Mouse (Mus musculus) cerebellum, adult 8-10 months (tissue): ENCODE results near the gene Cx3cr1.

ENCODE experiments used
- DNase-seq: peaks from one replicate; pipeline ENCODE4 v3.0.0; 2022

Cx3cr1 gene

GRCm38 (mm10) chr9:120024171-120024570, 45.5 kb downstream of the Cx3cr1 start:
- peak; percentile 93 for DNase-seq

GRCm38 (mm10) chr9:120023086-120023811, 46.4 kb downstream of the Cx3cr1 start, which contains the start of gene Xirp1:
Xirp1 (minus strand) TSS chr9:120023598.
- DNase-seq: no peak

DNA sequence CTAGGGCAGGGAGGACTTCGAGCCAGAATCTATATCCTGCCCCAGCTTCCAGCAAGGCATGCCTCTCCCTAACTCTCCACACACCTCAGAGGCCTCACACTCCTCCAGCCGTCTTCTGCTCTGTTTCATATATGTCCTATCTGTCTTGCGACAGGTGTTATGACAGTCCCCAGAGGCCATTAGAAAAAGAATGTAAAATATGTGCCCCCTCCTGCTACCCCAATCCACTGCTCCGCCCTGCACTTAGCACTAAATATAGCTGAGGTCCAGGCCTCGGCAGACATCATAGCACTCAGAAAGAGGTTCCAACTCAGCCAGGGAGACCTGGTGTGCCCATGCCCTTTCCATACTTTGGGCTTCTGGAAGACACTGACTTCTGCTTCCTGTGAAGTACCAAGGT, 48.5 kb downstream of the Cx3cr1 start:
- no peak for DNase-seq

DNA sequence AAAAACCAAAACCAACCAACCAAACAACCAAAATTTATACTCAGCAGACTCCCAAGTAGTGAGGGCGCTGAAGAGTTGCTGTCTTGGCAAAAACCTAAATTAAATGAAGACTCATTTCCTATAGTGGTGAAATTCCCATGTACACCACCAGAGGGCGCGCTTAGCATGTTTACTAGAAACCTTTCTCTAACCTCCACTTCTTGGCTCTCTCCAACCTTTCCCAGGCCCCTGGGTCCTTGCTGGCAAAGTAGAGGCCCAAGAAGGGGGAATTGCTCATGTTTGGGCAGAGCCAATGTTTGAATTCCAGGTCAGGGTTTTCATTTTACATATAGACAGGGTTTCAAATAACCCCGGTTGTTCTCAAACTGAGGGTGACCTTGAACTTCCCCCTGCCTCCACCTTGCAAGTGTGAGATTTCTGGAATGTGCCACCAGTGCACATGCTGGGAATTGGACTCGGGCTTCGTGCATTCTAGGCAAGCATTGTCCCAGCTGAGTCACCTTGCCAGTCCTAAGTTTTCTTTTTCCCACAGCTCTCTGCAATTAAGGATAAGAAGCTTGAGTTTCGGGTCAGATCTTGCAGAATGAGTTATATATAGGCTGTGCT, 49.3 kb downstream of the Cx3cr1 start:
- DNase-seq: peak; percentile 79

- DNase-seq: no peak
Observed at GRCm38 (mm10) chr9:120016956-120017355, 52.7 kb downstream of the Cx3cr1 start.

DNA sequence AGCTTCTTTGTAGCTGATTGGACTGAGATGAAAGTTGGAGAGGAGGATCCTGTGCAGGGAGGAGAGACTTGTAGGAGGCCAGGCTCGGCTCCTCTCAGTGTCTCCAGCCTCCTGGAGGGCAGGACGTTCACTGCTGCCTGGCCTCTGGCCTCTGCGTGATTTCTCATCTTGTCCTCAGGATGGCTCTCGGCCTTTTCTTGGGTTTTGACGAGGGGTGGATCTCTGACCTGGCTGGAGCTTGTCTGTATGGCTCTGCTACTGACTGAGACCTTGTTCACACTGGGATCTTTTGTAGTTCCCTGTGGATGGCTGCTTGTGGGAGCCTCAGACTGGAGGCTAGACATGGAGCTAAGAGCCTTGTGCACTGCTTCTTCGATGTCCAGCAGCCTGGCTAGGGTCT, 54.9 kb downstream of the Cx3cr1 start:
- no peak for DNase-seq

DNA sequence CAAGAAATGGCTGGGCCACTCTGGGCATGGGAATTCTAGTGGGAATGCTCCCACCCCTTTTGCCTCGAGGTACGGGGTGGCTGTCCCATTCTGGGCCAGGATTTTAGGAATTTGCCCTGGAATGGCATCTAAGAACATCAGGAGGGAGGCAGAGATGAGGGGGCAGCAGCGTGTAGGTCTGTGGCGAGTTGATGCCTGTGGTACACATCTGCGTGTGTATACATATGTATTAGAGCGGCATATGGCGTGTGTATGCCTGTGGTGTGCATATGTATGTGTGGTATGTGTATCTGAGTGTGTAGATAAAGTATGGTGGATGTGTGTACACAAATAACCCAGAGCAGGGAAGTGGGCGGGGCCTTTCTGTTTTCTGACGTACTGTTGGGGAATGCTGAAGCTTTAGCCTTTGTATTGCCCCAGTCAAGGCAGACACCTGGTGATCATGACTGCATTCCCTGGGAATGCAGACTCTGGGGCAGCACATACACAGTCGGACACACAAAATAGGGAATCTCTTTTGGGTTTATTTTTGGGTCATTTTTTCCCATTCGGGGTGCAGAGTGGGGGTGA, 56.3 kb downstream of the Cx3cr1 start:
- no peak for DNase-seq

GRCm38 (mm10) chr9:120012781-120013180, 56.9 kb downstream of the Cx3cr1 start:
- no peak for DNase-seq

GRCm38 (mm10) chr9:120012161-120012560, 57.5 kb downstream of the Cx3cr1 start:
- peak; percentile 11 for DNase-seq

- peak; percentile 81 for DNase-seq
Observed at GRCm38 (mm10) chr9:120011533-120011932, 58.1 kb downstream of the Cx3cr1 start.

GRCm38 (mm10) chr9:120010781-120011511, 58.7 kb downstream of the Cx3cr1 start:
- DNase-seq: peak; percentile 97

GRCm38 (mm10) chr9:120009871-120010270, 59.8 kb downstream of the Cx3cr1 start:
- no peak for DNase-seq

GRCm38 (mm10) chr9:120009226-120009841, 60.3 kb downstream of the Cx3cr1 start:
- DNase-seq: no peak

- no peak for DNase-seq
Observed at GRCm38 (mm10) chr9:120007833-120008232, 61.8 kb downstream of the Cx3cr1 start.

GRCm38 (mm10) chr9:120005936-120006335, 63.7 kb downstream of the Cx3cr1 start:
- DNase-seq: no peak

DNA sequence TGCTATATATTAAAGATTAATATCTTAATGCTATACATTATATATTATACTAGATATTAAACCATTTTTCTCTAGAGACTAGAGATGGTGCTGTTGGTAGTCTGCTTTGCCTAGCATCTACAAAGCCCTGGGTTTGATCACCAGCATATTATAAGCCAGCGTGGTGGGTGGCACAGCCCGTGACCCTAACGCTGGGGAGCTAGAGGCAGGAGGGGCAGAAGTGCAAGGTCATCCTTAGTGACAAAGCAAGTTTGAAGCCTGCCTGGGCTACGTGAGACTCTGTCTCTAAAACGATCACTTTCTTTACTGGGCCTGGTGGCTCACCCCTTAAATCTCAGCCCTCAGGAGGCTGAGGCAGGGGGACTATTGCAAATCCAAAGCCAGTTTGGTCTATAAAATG, 66.8 kb downstream of the Cx3cr1 start:
- no peak for DNase-seq

GRCm38 (mm10) chr9:120001945-120002725, 67.5 kb downstream of the Cx3cr1 start:
- DNase-seq: peak; percentile 16

DNA sequence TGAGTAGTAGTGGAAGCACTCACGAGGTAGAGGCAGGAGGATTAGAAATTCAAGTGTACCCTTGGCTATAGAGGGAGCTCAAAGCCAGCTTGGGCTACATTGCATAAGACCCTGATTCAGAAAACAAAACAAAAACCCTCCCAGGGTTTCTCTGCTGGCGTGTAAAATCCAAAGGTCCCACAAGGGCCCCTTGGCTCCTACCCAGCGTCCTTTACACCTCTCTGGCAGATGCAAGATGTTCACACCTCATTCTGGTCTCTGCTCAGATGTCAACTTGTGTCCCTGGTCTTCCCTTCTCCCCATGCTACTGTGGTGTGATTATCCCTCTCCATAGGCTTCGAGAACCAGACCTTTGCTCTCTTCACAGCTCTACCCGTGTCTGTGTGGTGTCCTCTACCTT, 68.9 kb downstream of the Cx3cr1 start:
- no peak for DNase-seq

DNA sequence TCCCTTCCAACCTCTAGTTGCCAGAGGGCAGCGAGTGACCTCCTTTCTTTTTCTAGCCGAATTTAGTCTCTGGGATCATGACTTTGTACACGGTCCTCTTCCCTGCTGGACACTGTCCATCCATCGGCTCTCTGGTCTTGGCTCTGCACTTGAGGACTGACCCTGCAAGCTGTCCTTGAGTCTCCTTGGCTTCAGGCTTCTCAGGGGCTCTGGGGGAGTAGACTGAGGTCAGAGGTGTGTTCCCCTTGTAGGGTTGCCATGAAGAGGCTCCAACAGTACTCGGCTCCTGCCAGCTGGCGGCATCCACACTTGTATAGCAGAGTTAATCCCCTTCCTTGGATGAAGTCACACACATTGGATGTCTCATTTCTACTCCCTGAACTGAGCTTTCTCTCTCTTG, 70.0 kb downstream of the Cx3cr1 start:
- DNase-seq: no peak

DNA sequence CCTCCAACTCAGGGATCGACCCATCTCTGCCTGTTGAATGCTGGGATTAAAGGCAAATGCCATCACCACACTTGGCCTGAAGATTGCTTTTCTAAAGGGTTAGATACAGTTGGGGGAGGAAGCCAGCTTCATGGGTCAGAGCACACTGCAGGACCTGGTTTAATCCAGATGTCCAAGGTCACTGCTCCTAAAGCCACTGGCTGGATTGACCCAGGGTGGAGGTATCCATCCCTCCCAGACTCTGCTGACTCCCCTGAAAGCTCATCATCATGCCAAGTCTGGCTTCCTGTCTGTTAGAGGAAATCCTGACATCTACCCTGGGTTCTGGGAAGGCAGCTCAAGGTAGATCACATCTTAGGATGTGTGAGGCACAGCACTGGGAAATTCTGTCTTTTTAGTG, 70.9 kb downstream of the Cx3cr1 start:
- DNase-seq: no peak

GRCm38 (mm10) chr9:119996080-119996479, 73.6 kb downstream of the Cx3cr1 start:
- DNase-seq: no peak

DNA sequence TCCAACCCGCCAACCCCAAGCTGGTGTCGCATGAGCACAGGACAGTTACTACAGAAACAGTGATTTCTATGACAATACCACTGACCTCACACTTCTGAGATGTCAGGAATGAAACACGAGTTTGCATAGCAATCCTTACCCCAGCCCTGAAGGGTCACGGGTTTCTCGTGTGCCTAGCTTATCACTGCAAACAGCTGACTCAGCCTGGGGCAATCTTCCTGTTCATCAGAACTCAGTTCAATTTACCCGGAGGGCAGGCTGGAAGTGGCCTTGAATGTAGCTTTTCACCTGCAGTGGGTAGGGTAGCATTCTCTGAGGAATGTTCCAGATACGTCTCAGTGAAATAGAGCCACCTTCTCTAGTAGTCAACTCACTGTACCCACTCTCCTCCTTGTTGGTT, 75.5 kb downstream of the Cx3cr1 start:
- no peak for DNase-seq
